Mouse (Mus musculus): ENCODE results near the gene Hepacam. TPM values are rescaled to one million over a fixed set of nuclear protein-coding genes. Genes with fewer than 3 reads are reported as not detected.

The Hepacam gene
- total and polyA plus RNA-seq, 3 experiments: 0.13 TPM; not detected in 2

- no peak overlapping the region for H3K27ac ChIP-seq (ENCODE audit: insufficient read depth, low read depth)
- DNase-seq (ENCODE audit: extremely low read depth): no peak
- TF ChIP-seq MAX (IDR thresholded peaks at IDR 0.05; ENCODE audit: low read length) (no peak), SMC3 (IDR thresholded peaks at IDR 0.05; ENCODE audit: low read depth, low read length) (no peak), ZKSCAN1 (IDR thresholded peaks at IDR 0.05; ENCODE audit: borderline replicate concordance, low read depth, low read length) (no peak), ELF1 (IDR thresholded peaks at IDR 0.05; ENCODE audit: low read depth, low read length) (no peak), USF1 (IDR thresholded peaks at IDR 0.05; ENCODE audit: low read depth, low read length) (no peak), USF2 (conservative IDR thresholded peaks at IDR 0.05; ENCODE audit: low read depth, low read length) (no peak), JUN (IDR thresholded peaks at IDR 0.05; ENCODE audit: insufficient read depth, low read depth, low read length) (no peak), RAD21 (IDR thresholded peaks at IDR 0.05; ENCODE audit: low read depth, low read length) (no peak), ZC3H11A (IDR thresholded peaks at IDR 0.05; ENCODE audit: low read depth, low read length) (no peak), MAZ (IDR thresholded peaks at IDR 0.05; ENCODE audit: low read depth, low read length) (no peak), UBTF (IDR thresholded peaks at IDR 0.05; ENCODE audit: low read depth, low read length) (no peak), BHLHE40 (IDR thresholded peaks at IDR 0.05; ENCODE audit: low read depth, low read length) (no peak), TBP (conservative IDR thresholded peaks at IDR 0.05; ENCODE audit: low read depth, low read length) (no peak), MYC (IDR thresholded peaks at IDR 0.05; ENCODE audit: low read depth, low read length) (no peak)
- in situ Hi-C loops (cut with MboI; ENCODE audit: low pct_ligation_motif_present, low pct_unique_long_range_greater_than_20kb, low sequenced_read_pairs): loop anchor here (25.0 kb wide), 1 partner anchor 524 kb away; no protein-coding TSS in a partner anchor
- no peaks in the 10 kb centered on the region for H3K79me2 ChIP-seq (replicated peaks; ENCODE audit: control insufficient read depth, extremely low read depth, insufficient read depth, poor library complexity, severe bottlenecking)
- no peaks in the 10 kb centered on the region for H3K36me3 ChIP-seq (replicated peaks in 1 of 2; ENCODE audit: control insufficient read depth in 1 of 2, insufficient read depth in 1 of 2, low read length in 1 of 2)
- H3K9ac ChIP-seq (ENCODE audit: insufficient read depth, low read depth): no peak overlapping the region
- peaks cover 0 to 4% of the 10 kb centered on the region in 2 experiments; a peak in 2 of 4 replicates for H3K4me1 ChIP-seq (ENCODE audit: control insufficient read depth in 1 of 2, insufficient read depth in 2 of 2)
- dilution Hi-C loops (cut with MboI; ENCODE audit: extremely low pct_ligation_motif_present, extremely low pct_unique_long_range_greater_than_20kb, low sequenced_read_pairs): no loop called here
- no peaks in the 10 kb centered on the region for H3K9me3 ChIP-seq (replicated peaks; ENCODE audit: low read length)
- H3K4me2 ChIP-seq (ENCODE audit: insufficient read depth, low read depth, poor library complexity, severe bottlenecking): no peak overlapping the region
- H3K4me3 ChIP-seq (replicated peaks in 1 of 3; ENCODE audit: low read depth in 2 of 3, low read length in 2 of 3, poor library complexity in 1 of 3): no peak overlapping the region
- peaks cover 42% of the 10 kb centered on the region for H3K27me3 ChIP-seq (replicated peaks)
Measured at GRCm38 (mm10) chr9:37412989-37413388, 45.8 kb downstream of the Hepacam start.

DNA sequence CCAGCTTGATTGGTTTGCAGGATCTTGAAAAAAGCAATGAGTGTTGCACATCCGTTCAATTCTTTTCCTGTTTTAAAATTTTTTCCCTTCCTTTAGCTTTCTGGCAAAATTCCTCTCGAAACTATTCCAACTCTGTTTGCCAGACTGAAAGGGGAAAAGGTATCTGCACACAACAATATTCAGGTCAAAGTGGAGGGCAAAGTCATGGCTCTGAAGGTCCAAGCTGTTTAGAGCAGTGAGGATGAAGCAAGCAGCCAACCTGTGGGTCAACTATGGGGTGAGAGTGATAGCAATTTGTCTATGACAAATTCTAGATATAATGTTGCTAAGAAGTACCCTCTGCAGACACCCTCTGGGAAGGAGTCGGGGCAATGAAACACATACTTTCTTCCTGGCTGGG, 47.5 kb downstream of the Hepacam start:
- Histone ChIP-seq H3K4me3 (replicated peaks in 1 of 3; ENCODE audit: low read depth in 2 of 3, low read length in 2 of 3, poor library complexity in 1 of 3) (no peak overlapping the region), H3K36me3 (replicated peaks in 1 of 2; ENCODE audit: control insufficient read depth in 1 of 2, insufficient read depth in 1 of 2, low read length in 1 of 2) (no peaks in the 10 kb centered on the region), H3K27me3 (replicated peaks) (peaks cover 28% of the 10 kb centered on the region), H3K9me3 (replicated peaks; ENCODE audit: low read length) (no peaks in the 10 kb centered on the region), H3K4me1 (ENCODE audit: control insufficient read depth in 1 of 2, insufficient read depth in 2 of 2) (peaks cover 14 to 18% of the 10 kb centered on the region in 2 experiments), H3K9ac (ENCODE audit: insufficient read depth, low read depth) (no peak overlapping the region), H3K79me2 (replicated peaks; ENCODE audit: control insufficient read depth, extremely low read depth, insufficient read depth, poor library complexity, severe bottlenecking) (no peaks in the 10 kb centered on the region), H3K4me2 (ENCODE audit: insufficient read depth, low read depth, poor library complexity, severe bottlenecking) (no peak overlapping the region), H3K27ac (ENCODE audit: insufficient read depth, low read depth) (no peak overlapping the region)
- in situ Hi-C loops (cut with MboI; ENCODE audit: low pct_ligation_motif_present, low pct_unique_long_range_greater_than_20kb, low sequenced_read_pairs) (loop anchor here (25.0 kb wide), 1 partner anchor 523 kb away; no protein-coding TSS in a partner anchor), dilution Hi-C loops (cut with MboI; ENCODE audit: extremely low pct_ligation_motif_present, extremely low pct_unique_long_range_greater_than_20kb, low sequenced_read_pairs) (no loop called here)
- no peak for DNase-seq (ENCODE audit: extremely low read depth)
- no peak for TF ChIP-seq MYC (IDR thresholded peaks at IDR 0.05; ENCODE audit: low read depth, low read length)
- TF ChIP-seq MXI1 (IDR thresholded peaks at IDR 0.05; ENCODE audit: low read depth, low read length): no peak
- TF ChIP-seq CHD2 (IDR thresholded peaks at IDR 0.05; ENCODE audit: low read length): no peak
- no peak for TF ChIP-seq TCF12 (IDR thresholded peaks at IDR 0.05; ENCODE audit: low read depth, low read length)
- TF ChIP-seq GABPA (IDR thresholded peaks at IDR 0.05; ENCODE audit: insufficient replicate concordance, low read depth, low read length): no peak
- TF ChIP-seq SIN3A (IDR thresholded peaks at IDR 0.05; ENCODE audit: low read length): no peak

All from CH12.LX (cell line).